Mouse (Mus musculus) T-cell, adult 66 days (primary cell): ENCODE data around the gene Nid2. TPM values are rescaled to one million over a fixed set of nuclear protein-coding genes. Genes with fewer than 3 reads are reported as not detected.

Experiments used
- total RNA-seq, 2 experiments: library from RNA; stranded (reverse); gene quantifications; 3 replicates in 1 of 2; 4 replicates in 1 of 2; pipeline ENCODE4 v1.2.4; 2023

Nid2 gene
- total RNA-seq: 1 to 10 TPM in 1 of 2 experiments, under 1 TPM in 1; 0.47 to 1.5 TPM

GRCm38 (mm10) chr14:19751025-19751771 is at the start of gene Nid2:
Gene Nid2 (plus strand): TSS chr14:19751265.

GRCm38 (mm10) chr14:19823321-19824142 is 72.5 kb downstream of the Nid2 start, which contains the start of gene Rtraf:
Gene Rtraf (minus strand): TSS chr14:19823824.

Other genes with a start within 250 kb of the Nid2 start
- not detected for gene Gm2244, start 201.3 kb upstream of the Nid2 start, total RNA-seq
- 1 to 10 TPM; 1.7 to 5.6 TPM for gene Gm2237, start 166.1 kb upstream of the Nid2 start, total RNA-seq
- gene Gm5458, start 148.7 kb upstream of the Nid2 start, total RNA-seq: not detected
- 10 to 100 TPM; 56.8 to 59.9 TPM for gene Rtraf, start 72.6 kb downstream of the Nid2 start, total RNA-seq
- 10 to 100 TPM; 44.5 to 51.9 TPM for gene Gng2, start 226.4 kb downstream of the Nid2 start, total RNA-seq